Mouse (Mus musculus): Measurements from ENCODE around the gene Acaa1a.

Acaa1a gene

GRCm38 (mm10) chr9:119339558-119340211 is at the start of gene Acaa1a:
TSS of gene Acaa1a (plus strand) at chr9:119339676.
- no peak for DNase-seq (ENCODE audit: low read depth, low spot score)

GRCm38 (mm10) chr9:119290791-119291190 is 48.7 kb upstream of the Acaa1a start:
- no peak for DNase-seq (ENCODE audit: low read depth, low spot score)

- no peak for DNase-seq (ENCODE audit: low read depth, low spot score)
These were observed 41.8 kb upstream of the Acaa1a start for GRCm38 (mm10) chr9:119297696-119298095.

- no peak for DNase-seq (ENCODE audit: low read depth, low spot score)
These were observed 40.9 kb upstream of the Acaa1a start for GRCm38 (mm10) chr9:119298563-119298962.

- DNase-seq (ENCODE audit: low read depth, low spot score), result no peak
These were observed 33.6 kb upstream of the Acaa1a start for GRCm38 (mm10) chr9:119305863-119306262.

GRCm38 (mm10) chr9:119309067-119309466 is 30.4 kb upstream of the Acaa1a start:
- no peak for DNase-seq (ENCODE audit: low read depth, low spot score)

- no peak for DNase-seq (ENCODE audit: low read depth, low spot score)
These were observed 26.4 kb upstream of the Acaa1a start for GRCm38 (mm10) chr9:119313096-119313495.

GRCm38 (mm10) chr9:119318891-119319290 is 20.6 kb upstream of the Acaa1a start:
- DNase-seq (ENCODE audit: low read depth, low spot score), result no peak

GRCm38 (mm10) chr9:119320446-119320845 is 19.0 kb upstream of the Acaa1a start:
- DNase-seq (ENCODE audit: low read depth, low spot score), result no peak

GRCm38 (mm10) chr9:119320946-119321345 is 18.5 kb upstream of the Acaa1a start:
- no peak for DNase-seq (ENCODE audit: low read depth, low spot score)

GRCm38 (mm10) chr9:119321392-119322229 is 17.9 kb upstream of the Acaa1a start:
- no peak for DNase-seq (ENCODE audit: low read depth, low spot score)

GRCm38 (mm10) chr9:119322289-119323259 is 16.9 kb upstream of the Acaa1a start, which contains the start of gene Oxsr1:
TSS of gene Oxsr1 (minus strand) at chr9:119322427.
- DNase-seq (ENCODE audit: low read depth, low spot score), result peak; percentile 99

- DNase-seq (ENCODE audit: low read depth, low spot score), result no peak
These were observed 16.2 kb upstream of the Acaa1a start for GRCm38 (mm10) chr9:119323260-119323645.

- DNase-seq (ENCODE audit: low read depth, low spot score), result no peak
These were observed 15.3 kb upstream of the Acaa1a start for GRCm38 (mm10) chr9:119324130-119324529.

GRCm38 (mm10) chr9:119328488-119328887 is 11.0 kb upstream of the Acaa1a start:
- no peak for DNase-seq (ENCODE audit: low read depth, low spot score)

- no peak for DNase-seq (ENCODE audit: low read depth, low spot score)
These were observed 9.1 kb upstream of the Acaa1a start for GRCm38 (mm10) chr9:119330186-119330963.

- DNase-seq (ENCODE audit: low read depth, low spot score), result no peak
These were observed 5.2 kb upstream of the Acaa1a start for GRCm38 (mm10) chr9:119334324-119334723.

GRCm38 (mm10) chr9:119334834-119335233 is 4.6 kb upstream of the Acaa1a start:
- DNase-seq (ENCODE audit: low read depth, low spot score), result no peak

GRCm38 (mm10) chr9:119335571-119335970 is 3.9 kb upstream of the Acaa1a start:
- DNase-seq (ENCODE audit: low read depth, low spot score), result no peak

- DNase-seq (ENCODE audit: low read depth, low spot score), result no peak
These were observed 1.6 kb upstream of the Acaa1a start for GRCm38 (mm10) chr9:119337842-119338241.

- DNase-seq (ENCODE audit: low read depth, low spot score), result no peak
These were observed 1.1 kb upstream of the Acaa1a start for GRCm38 (mm10) chr9:119338350-119338749.

Data from retina, postnatal 7 days (tissue).